Mouse (Mus musculus) brain, embryonic 14.5 days (tissue): ENCODE measurements at regions not wholly inside any gene's neighbourhood (a gene's known extent, or its start where the extent isn't known, plus 50 kb on each side); places are given as distances from the start of the nearest gene placed in this dataset.

Source experiments
- CTCF ChIP-seq: fragments of 200-500 bp; IDR thresholded peaks from 2 replicates; pipeline ENCODE4 v1.5.1; 2012; ENCODE audit warnings: inconsistent platforms, mild to moderate bottlenecking, moderate library complexity, borderline replicate concordance; ENCODE audit not compliant: insufficient read depth, insufficient read length; ENCODE audit errors: extremely low read depth
- POLR2A ChIP-seq: fragments of 200-500 bp; IDR thresholded peaks from 2 replicates; pipeline ENCODE4 v1.6.1; 2012; ENCODE audit warnings: mild to moderate bottlenecking, inconsistent platforms, borderline replicate concordance; ENCODE audit not compliant: poor library complexity, insufficient read depth, insufficient read length, severe bottlenecking; ENCODE audit errors: extremely low read depth

GRCm38 (mm10) chr9:67132370-67132769 lies 83.2 kb upstream of the Tpm1 start:
- no peak for TF ChIP-seq CTCF
- TF ChIP-seq POLR2A: no peak
